Mouse (Mus musculus) embryonic facial prominence, embryonic 13.5 days (tissue): ENCODE data around the gene Arap1. TPM values are rescaled to one million over a fixed set of nuclear protein-coding genes. Genes with fewer than 3 reads are reported as not detected.
A peak's percentile ranks its signal among the peaks of the same experiment; 100 is the strongest.

Experiments used
- ATAC-seq: fragments of 200-750 bp; cut with Nextera tagmentation; 2 replicates; pipeline ENCODE4 v1.8.0; 2017; ENCODE audit warnings: low read depth; ENCODE audit not compliant: insufficient number of reproducible peaks, insufficient read depth, low FRiP score, low TSS enrichment
- H3K27ac ChIP-seq: fragments of 300-500 bp; sonication (generic); 2 replicates; pipeline ENCODE4 v1.5.1; 2015; ENCODE audit warnings: moderate library complexity, mild to moderate bottlenecking, inconsistent platforms
- H3K27me3 ChIP-seq: fragments of 300-500 bp; sonication (generic); 2 replicates; pipeline ENCODE4 v1.6.1; 2015; ENCODE audit warnings: mild to moderate bottlenecking, inconsistent platforms
- H3K36me3 ChIP-seq: fragments of 300-500 bp; sonication (generic); 2 replicates; pipeline ENCODE4 v1.6.1; 2015; ENCODE audit warnings: mild to moderate bottlenecking, inconsistent platforms
- H3K4me1 ChIP-seq: fragments of 300-500 bp; sonication (generic); 2 replicates; pipeline ENCODE4 v1.6.1; 2015; ENCODE audit warnings: inconsistent platforms
- H3K4me2 ChIP-seq: fragments of 300-500 bp; sonication (generic); 2 replicates; pipeline ENCODE4 v1.6.1; 2015; ENCODE audit warnings: moderate library complexity, mild to moderate bottlenecking, inconsistent platforms
- H3K4me3 ChIP-seq: fragments of 300-500 bp; sonication (generic); 2 replicates; pipeline ENCODE4 v1.5.1; 2015; ENCODE audit warnings: mild to moderate bottlenecking, inconsistent platforms
- H3K9ac ChIP-seq: fragments of 300-500 bp; sonication (generic); 2 replicates; pipeline ENCODE4 v1.6.1; 2015; ENCODE audit warnings: mild to moderate bottlenecking, inconsistent platforms
- H3K9me3 ChIP-seq: fragments of 300-500 bp; sonication (generic); 2 replicates; pipeline ENCODE4 v1.6.1; 2016; ENCODE audit warnings: inconsistent platforms
- WGBS: fragments of 180-500 bp; shearing (Covaris S2); methylation state at CpG from one replicate; pipeline ENCODE4 v1.1.7; 2015; ENCODE audit warnings: mixed read lengths; 5-methylcytosine and 5-hydroxymethylcytosine counted together
- polyA plus RNA-seq: library from polyadenylated mRNA; unstranded; fragments of >200 nt; fragmentation: Nextera tagmentation; extraction: Ambion mirVana; gene quantifications from 2 replicates; pipeline ENCODE4 v1.2.1, GENCODE M21; 2015

Arap1 gene
- polyA plus RNA-seq, 1 experiment from 2014 or later: 41.4 TPM

DNA sequence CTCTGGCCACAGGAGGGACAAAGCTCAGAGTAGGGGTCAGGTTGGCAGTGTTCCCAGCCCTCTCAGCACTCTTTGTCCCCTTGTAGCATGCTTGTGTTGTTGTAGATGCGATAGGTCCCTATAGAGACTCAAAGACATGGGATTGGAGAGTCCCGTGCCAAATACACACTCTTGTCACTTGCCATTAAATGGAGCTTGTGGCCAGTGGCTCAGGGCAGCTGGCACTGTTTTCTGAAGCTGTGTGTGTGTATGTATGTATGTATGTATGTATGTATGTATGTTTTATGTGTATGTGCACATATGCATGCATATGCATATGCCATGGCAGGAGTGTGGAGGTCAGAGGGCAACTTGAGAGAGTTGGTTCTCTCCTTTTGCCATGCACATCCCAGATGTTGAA lies 20.1 kb upstream of the Arap1 start:
- H3K4me1 ChIP-seq: peaks cover 12% of the 10 kb centered on the region; the same call in 1 of the 2 replicates
- 83% methylated on average over 2 of the region's 2 CpGs for WGBS
- H3K9me3 ChIP-seq: no peaks in the 10 kb centered on the region
- no peak for ATAC-seq
- no peaks in the 10 kb centered on the region; the same call in 1 of the 2 replicates for H3K36me3 ChIP-seq
- no peak overlapping the region for H3K27ac ChIP-seq
- no peak overlapping the region for H3K4me2 ChIP-seq
- H3K27me3 ChIP-seq: no peaks in the 10 kb centered on the region
- no peak overlapping the region for H3K4me3 ChIP-seq
- no peak overlapping the region for H3K9ac ChIP-seq

DNA sequence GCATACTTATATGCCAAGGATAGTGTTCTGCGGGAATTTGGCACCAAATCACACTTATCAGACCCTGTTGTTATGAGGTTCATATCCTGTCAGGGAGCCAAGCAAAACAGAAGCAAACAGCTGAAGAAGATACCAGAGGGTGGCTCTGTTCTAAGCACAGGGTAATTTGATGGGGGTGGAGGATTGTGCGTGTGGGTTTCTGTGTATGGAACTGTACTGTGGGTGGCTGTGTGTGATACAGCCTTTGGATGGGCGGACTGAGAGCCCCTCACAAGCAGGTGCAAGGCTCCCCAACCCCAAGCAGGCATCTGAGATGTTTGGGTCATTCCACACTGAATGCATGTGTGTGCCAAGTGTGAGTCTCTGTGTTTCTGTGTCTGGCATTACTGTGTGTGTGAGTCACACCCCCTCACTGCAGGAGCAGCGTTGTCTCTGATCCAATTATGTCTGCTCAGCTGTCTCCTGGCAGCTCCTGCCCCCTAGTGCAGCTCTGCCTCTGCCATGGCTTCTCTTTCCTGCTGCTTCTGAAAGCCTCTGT lies 19.2 kb upstream of the Arap1 start:
- Histone ChIP-seq H3K9ac (no peak overlapping the region; the same call in 1 of the 2 replicates), H3K4me2 (no peak overlapping the region), H3K9me3 (no peaks in the 10 kb centered on the region), H3K27ac (no peak overlapping the region), H3K27me3 (no peaks in the 10 kb centered on the region), H3K4me1 (peaks cover 7% of the 10 kb centered on the region; the same call in 1 of the 2 replicates), H3K36me3 (no peaks in the 10 kb centered on the region; the same call in 1 of the 2 replicates), H3K4me3 (no peak overlapping the region)
- WGBS: 64% methylated on average over 4 of the region's 4 CpGs
- ATAC-seq: no peak

DNA sequence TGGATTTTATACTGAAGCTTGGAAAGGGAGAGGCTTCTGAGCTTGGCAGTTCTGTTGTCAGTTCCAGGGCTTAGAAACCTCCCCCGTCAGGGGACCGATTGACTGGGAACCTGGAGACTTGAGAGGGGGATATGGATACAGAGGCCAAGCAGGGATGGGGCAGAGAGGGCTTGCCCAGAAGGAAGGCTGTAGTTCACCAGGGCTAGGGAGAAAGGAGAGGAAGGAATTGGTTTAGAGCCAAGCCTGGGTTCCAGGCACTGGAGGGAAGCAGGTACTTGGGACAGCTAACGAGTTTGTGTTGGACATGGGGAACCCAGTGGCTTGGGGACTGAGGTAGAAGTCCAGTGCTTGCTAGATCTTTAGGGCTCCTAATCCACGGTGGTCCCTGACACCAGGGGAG lies 18.3 kb upstream of the Arap1 start:
- Histone ChIP-seq H3K4me2 (no peak overlapping the region), H3K4me1 (0 out of 2 replicates have a peak, but pooled peaks cover 7% of the 10 kb centered on the region), H3K27me3 (no peaks in the 10 kb centered on the region), H3K4me3 (no peak overlapping the region), H3K27ac (no peak overlapping the region), H3K9ac (0 out of 2 replicates have a peak overlapping the region, but pooled peaks have one; percentile 40), H3K9me3 (no peaks in the 10 kb centered on the region), H3K36me3 (no peaks in the 10 kb centered on the region; the same call in 1 of the 2 replicates)
- 82% methylated on average over 4 of the region's 4 CpGs for WGBS
- no peak for ATAC-seq

DNA sequence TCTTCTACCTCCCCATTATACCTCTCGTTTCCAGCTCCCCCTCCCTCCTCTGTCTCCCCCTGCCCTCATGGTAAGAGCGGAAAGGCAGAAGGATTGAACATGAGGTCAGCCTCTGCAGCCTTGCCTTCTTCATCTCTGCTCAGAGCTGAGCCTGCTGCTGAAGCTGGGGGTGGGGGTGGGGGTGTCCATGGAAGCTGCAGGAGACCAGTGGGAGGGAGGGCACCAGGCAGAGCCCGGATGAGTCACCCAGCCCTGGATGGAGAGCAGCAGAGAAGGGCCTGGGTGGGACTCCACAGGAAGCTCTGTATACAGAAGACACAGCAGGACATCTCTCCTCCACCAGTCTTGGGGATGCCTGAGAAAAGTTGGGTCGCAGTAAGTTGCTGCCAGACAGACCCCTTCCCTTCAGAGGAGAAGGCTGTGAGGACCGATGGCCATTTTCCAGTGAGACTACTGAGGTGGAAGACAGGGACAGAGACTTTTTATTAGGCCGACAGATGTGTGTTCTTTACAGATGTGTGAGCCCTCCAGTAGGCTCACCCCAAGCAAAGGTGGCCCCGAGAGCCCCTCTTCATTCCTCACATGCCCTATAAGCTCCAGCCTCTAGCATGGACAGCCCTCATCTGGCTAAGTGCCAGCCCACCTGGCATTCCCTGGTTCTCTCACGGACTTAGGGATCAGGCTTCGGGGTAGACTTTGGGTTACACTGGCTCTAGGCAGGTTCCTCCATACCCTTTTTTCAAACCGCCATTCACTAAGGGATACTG lies 17.6 kb upstream of the Arap1 start:
- Histone ChIP-seq H3K27me3 (no peaks in the 10 kb centered on the region), H3K4me2 (no peak overlapping the region), H3K9me3 (no peaks in the 10 kb centered on the region), H3K36me3 (no peaks in the 10 kb centered on the region; the same call in 1 of the 2 replicates), H3K27ac (no peak overlapping the region), H3K4me1 (0 out of 2 replicates have a peak, but pooled peaks cover 7% of the 10 kb centered on the region), H3K9ac (no peak overlapping the region), H3K4me3 (no peak overlapping the region)
- 77% methylated on average over 10 of the region's 10 CpGs for WGBS
- ATAC-seq: no peak

DNA sequence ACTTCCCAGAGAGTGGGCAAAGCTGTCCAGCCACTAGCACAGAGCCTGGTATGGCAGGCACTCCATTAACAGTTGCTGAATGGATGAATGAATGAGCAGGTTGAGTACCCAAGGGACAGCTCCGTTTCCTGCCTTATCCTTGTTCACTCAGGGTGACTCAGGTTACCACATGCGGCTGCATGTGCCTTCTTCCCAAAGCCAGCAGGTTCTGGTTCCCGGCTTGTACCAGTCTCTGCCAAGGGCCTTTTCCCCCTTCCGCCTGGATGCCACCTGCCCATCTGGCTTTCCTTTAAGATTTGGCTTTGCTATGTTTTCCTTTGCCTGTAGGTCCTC lies 17.1 kb upstream of the Arap1 start:
- WGBS: 44% methylated on average over 4 of the region's 4 CpGs
- no peak for ATAC-seq

DNA sequence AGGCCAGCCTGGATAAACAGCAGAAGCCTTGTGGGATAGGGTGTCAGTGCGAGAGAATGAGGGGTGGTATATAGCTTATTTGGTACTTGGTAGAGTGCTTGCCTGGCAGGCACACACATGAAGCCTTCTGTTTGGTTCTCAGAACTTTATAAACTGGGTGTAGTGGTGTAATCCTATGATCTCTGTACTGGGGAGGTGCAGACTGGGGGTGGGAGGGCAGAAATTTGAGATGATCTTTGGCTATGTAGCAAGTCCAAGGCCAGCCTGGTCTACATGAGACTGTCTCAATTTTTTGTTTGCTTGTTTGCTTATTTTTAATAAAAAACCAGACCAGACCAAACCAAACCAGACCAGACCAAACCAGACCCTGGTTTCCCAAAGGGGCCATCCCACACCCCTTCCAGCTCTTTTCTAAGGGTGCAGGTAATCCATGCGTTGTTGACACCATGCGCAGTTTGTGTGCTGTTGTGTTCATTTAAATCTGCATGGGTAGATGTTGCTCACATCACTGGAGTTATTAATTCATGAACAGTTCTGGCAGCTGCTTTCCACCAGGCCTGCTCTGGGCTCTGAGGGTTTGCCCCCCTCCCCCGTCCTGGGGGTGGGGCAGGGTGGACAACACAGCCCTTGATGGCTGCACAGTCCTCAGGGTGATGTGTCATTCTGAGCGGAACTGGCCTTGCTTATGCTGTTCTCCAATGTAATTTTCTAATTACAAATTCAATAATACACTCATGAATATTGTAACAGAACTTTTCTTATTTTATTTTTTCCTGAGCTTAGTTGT lies 15.6 kb upstream of the Arap1 start:
- H3K4me3 ChIP-seq: no peak overlapping the region
- no peak overlapping the region for H3K27ac ChIP-seq
- H3K4me2 ChIP-seq: no peak overlapping the region
- no peak for ATAC-seq
- 81% methylated on average over 5 of the region's 5 CpGs for WGBS
- H3K9me3 ChIP-seq: no peaks in the 10 kb centered on the region
- no peaks in the 10 kb centered on the region for H3K27me3 ChIP-seq
- no peak overlapping the region for H3K9ac ChIP-seq
- H3K4me1 ChIP-seq: 0 out of 2 replicates have a peak, but pooled peaks cover 7% of the 10 kb centered on the region
- H3K36me3 ChIP-seq: no peaks in the 10 kb centered on the region

More for the DNA sequence above, 17.1 kb upstream of the Arap1 start:
- no peaks in the 10 kb centered on the region for H3K9me3 ChIP-seq
- no peak overlapping the region for H3K27ac ChIP-seq
- H3K36me3 ChIP-seq: no peaks in the 10 kb centered on the region
- no peaks in the 10 kb centered on the region for H3K27me3 ChIP-seq
- H3K4me3 ChIP-seq: no peak overlapping the region
- H3K4me2 ChIP-seq: no peak overlapping the region
- no peak overlapping the region for H3K9ac ChIP-seq
- H3K4me1 ChIP-seq: 0 out of 2 replicates have a peak, but pooled peaks cover 7% of the 10 kb centered on the region

DNA sequence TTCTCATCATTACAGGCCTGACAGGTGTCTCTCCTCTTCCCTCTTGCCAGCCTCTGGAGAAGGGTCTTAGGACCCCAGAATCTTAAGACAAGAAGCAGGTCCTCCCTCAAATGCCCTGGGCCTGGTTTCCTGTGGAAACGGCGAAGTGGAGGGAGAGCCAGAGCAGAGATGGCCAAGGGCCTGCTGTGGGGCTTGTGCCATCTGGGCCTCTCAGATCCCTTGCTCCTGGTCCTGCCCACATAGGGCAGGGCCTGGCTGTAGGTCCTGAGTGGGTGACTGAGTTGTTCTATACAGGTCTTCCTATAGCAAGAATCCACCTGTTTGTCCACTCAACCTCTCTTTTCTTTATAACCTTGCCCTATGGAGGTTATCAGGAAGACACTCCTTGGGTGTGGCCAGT lies 12.6 kb upstream of the Arap1 start:
- Histone ChIP-seq H3K4me2 (no peak overlapping the region), H3K36me3 (no peaks in the 10 kb centered on the region), H3K4me3 (no peak overlapping the region), H3K9ac (no peak overlapping the region), H3K27ac (no peak overlapping the region), H3K4me1 (0 out of 2 replicates have a peak, but pooled peaks cover 2% of the 10 kb centered on the region), H3K27me3 (no peaks in the 10 kb centered on the region), H3K9me3 (no peaks in the 10 kb centered on the region)
- ATAC-seq: no peak
- WGBS: 91% methylated on average over 2 of the region's 2 CpGs

DNA sequence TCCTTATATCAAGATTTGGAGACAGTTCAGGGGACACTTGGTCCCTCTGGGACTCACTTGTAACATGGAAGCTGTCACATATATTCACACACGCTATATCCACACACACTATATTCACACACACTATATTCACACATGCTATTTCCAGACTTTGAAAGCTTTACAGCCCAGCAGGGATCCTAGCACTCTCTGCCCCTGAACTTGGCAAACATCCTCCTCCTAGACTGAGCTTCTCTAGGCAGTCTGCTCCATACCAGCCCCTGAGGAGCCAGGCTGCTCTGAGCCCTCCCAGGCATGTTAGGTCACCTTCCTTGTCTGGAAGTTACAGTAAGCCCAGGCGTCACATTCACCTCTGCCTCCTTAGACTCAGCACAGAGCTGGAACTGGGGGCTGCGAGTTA lies 11.2 kb upstream of the Arap1 start:
- ATAC-seq: no peak
- Histone ChIP-seq H3K4me2 (no peak overlapping the region), H3K27ac (no peak overlapping the region), H3K9me3 (no peaks in the 10 kb centered on the region), H3K36me3 (no peaks in the 10 kb centered on the region), H3K4me1 (0 out of 2 replicates have a peak, but pooled peaks cover 5% of the 10 kb centered on the region), H3K9ac (no peak overlapping the region), H3K27me3 (no peaks in the 10 kb centered on the region), H3K4me3 (no peak overlapping the region)
- 85% methylated on average over 3 of the region's 3 CpGs for WGBS

DNA sequence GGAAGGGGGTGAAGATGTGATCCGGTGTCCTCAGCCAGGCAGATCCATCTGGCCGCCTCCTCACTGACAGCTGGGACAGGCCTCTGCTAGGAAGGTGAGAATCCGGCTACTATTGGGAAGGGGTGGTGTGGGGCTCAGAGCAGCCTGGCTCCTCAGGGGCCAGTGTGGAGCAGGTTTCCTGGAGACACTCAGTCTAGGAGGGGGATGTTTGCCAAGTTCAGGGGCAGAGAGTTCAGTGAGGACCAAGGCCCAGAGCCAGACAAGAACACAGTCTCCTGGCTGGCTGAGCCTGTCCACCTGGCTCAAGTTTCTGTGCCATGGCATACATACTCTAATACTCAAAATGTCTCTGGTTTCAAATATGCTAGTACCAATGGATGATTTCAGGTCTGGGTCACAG lies 10.5 kb upstream of the Arap1 start:
- no peak overlapping the region for H3K27ac ChIP-seq
- no peaks in the 10 kb centered on the region for H3K27me3 ChIP-seq
- no peak for ATAC-seq
- H3K9me3 ChIP-seq: no peaks in the 10 kb centered on the region
- H3K4me2 ChIP-seq: no peak overlapping the region
- WGBS: 90% methylated on average over 3 of the region's 3 CpGs
- 0 out of 2 replicates have a peak, but pooled peaks cover 4% of the 10 kb centered on the region for H3K4me1 ChIP-seq
- H3K9ac ChIP-seq: no peak overlapping the region
- no peak overlapping the region for H3K4me3 ChIP-seq
- H3K36me3 ChIP-seq: no peaks in the 10 kb centered on the region

DNA sequence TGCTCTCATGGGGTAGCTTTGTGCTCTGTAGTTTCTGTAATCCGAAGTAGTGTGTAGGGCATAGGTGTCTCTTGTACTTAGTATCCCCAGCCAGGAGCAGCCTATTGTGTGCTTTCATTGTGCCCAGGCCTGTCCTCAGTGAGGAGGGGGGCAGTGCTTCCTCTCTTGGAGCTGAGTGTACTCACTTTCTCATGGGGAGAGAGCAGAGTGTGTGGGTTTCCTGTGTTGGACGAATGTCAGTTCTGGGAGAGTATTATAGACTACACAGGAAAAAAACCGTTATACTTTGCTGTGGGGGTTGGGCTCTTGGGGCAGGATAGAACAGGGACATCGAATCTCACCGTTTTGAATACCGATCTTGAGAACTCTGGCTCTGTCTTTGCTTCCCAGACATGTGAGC lies 6.5 kb upstream of the Arap1 start:
- WGBS: 48% methylated on average over 6 of the region's 6 CpGs
- ATAC-seq: no peak

DNA sequence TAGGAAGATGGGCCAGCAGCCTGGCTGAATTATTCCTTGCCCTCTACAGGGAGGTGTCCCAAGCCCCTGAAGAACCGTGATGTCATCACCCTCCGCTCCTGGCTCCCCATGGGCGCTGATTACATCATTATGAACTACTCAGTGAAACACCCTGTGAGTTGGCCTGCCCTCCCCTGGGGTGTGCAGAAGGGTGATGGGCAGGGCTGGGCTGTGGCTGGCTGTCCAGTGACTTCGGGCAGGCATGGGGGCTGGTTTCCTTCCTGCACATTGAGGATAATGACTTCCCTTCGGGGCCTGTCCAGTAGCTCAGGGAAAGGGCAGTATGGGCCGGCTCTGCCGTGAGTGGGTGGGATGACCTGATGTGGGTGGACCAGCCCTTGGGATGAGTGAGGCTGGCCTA lies 4.7 kb upstream of the Arap1 start:
- peaks cover 21% of the 10 kb centered on the region for H3K4me1 ChIP-seq

More for the DNA sequence above, 6.5 kb upstream of the Arap1 start:
- Histone ChIP-seq H3K9ac (no peak overlapping the region), H3K4me1 (peaks cover 13% of the 10 kb centered on the region; the same call in 1 of the 2 replicates), H3K36me3 (0 out of 2 replicates have a peak, but pooled peaks cover 4% of the 10 kb centered on the region), H3K4me3 (no peak overlapping the region), H3K27me3 (no peaks in the 10 kb centered on the region), H3K9me3 (no peaks in the 10 kb centered on the region), H3K27ac (no peak overlapping the region), H3K4me2 (no peak overlapping the region)

More for the DNA sequence above, 4.7 kb upstream of the Arap1 start:
- Histone ChIP-seq H3K27me3 (no peaks in the 10 kb centered on the region), H3K36me3 (0 out of 2 replicates have a peak, but pooled peaks cover 4% of the 10 kb centered on the region), H3K27ac (no peak overlapping the region), H3K4me2 (no peak overlapping the region), H3K9me3 (no peaks in the 10 kb centered on the region), H3K4me3 (no peak overlapping the region), H3K9ac (no peak overlapping the region)
- no peak for ATAC-seq
- WGBS: 58% methylated on average over 7 of the region's 7 CpGs
